Mouse (Mus musculus) ES-Bruce4 (cell line): ENCODE measurements around the gene Ttc24.

ENCODE experiments used
- CTCF ChIP-seq: IDR thresholded peaks from one replicate; pipeline ENCODE4 v1.8.1; 2011; ENCODE audit warnings: low read depth, low read length
- EP300 ChIP-seq: IDR thresholded peaks from 2 replicates; pipeline ENCODE4 v1.6.1; 2011; ENCODE audit warnings: low read depth, low read length; ENCODE audit not compliant: insufficient read depth
- POLR2A ChIP-seq: IDR thresholded peaks from one replicate; pipeline ENCODE4 v1.8.1; 2011; ENCODE audit warnings: low read length; ENCODE audit not compliant: insufficient read depth

DNA sequence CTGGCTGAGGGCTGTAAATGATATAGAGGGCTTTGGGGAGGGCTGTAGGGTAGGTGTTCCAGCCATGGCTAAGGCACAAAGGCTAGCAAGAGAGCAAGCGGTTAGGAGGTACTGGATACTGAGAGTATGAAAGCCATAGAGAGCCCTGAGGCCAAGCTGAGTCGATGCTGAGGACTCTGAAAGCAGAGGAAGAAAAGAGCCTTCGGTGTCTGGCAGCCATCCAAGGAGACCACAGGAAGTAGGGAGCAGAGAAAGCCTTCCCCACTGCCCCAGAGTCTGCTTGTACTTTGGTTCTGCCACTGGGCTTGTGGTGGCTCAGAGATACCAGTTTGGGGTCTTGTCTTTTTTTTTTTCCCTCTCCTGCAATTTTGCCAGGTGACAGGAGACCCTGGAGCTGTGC is 22.1 kb upstream of the Ttc24 start:
- TF ChIP-seq CTCF (no peak), POLR2A (no peak), EP300 (no peak)
